Mouse (Mus musculus): ENCODE measurements around the gene Phpt1. TPM values are rescaled to one million over a fixed set of nuclear protein-coding genes. Genes with fewer than 3 reads are reported as not detected.

Phpt1 gene
- polyA plus RNA-seq, 1 experiment from 2014 or later = 144 TPM

- Histone ChIP-seq H3K27me3 (ENCODE audit: control insufficient read depth, insufficient read depth, low read length) (no peaks in the 10 kb centered on the region; the same call in 1 of the 2 replicates), H3K27ac (ENCODE audit: low read depth, low read length) (peak within 1 kb of the TSS; percentile 85), H3K9me3 (ENCODE audit: control insufficient read depth, low read length) (no peaks in the 10 kb centered on the region), H3K36me3 (ENCODE audit: control insufficient read depth, insufficient read depth, low read length) (no peaks in the 10 kb centered on the region), H3K4me2 (ENCODE audit: low read depth, low read length, severe bottlenecking) (peak within 1 kb of the TSS; percentile 71), H3K9ac (ENCODE audit: low read length) (peak within 1 kb of the TSS; percentile 96), H3K4me3 (ENCODE audit: low read depth, low read length) (peak within 1 kb of the TSS; percentile 99), H3K4me1 (replicated peaks; ENCODE audit: control insufficient read depth, insufficient read depth, low read length) (peaks cover 3% of the 10 kb centered on the region; the same call in 1 of the 2 replicates)
- under 1% methylated on average over 80 of the region's 80 CpGs for WGBS
- DNase-seq (ENCODE audit: low spot score) (peak; percentile 91), ATAC-seq (replicated peaks; ENCODE audit: low FRiP score) (peak; percentile 94)
These were observed 33.0 kb upstream of the Phpt1 start, which contains the start of gene Rabl6 for GRCm38 (mm10) chr2:25607761-25608622. Rabl6 (minus strand) TSS chr2:25608521.

DNA sequence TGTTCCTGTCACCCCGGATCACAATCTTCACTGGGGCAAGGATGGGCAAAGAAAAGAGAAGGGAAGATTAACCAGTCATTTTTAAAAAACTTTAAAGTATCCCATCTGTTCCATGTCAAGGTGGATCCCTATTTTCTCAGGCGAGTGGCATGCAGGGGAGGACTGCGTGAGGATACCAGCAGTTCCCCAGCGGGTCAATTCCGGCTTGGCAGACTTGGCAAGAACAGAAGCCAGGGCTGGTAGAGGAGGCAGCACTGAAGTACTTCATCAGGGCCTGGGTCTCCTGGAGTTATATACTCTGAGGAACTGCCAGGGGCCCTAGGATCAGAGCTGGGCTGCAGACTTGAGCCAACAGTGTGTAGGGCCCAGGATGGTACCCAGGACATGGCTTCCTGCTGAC, 27.5 kb upstream of the Phpt1 start:
- Histone ChIP-seq H3K36me3 (ENCODE audit: control insufficient read depth, insufficient read depth, low read length) (peaks cover 3% of the 10 kb centered on the region), H3K27me3 (ENCODE audit: control insufficient read depth, insufficient read depth, low read length) (no peaks in the 10 kb centered on the region), H3K4me1 (replicated peaks; ENCODE audit: control insufficient read depth, insufficient read depth, low read length) (no peaks in the 10 kb centered on the region), H3K9me3 (ENCODE audit: control insufficient read depth, low read length) (no peaks in the 10 kb centered on the region), H3K9ac (ENCODE audit: low read length) (no peak overlapping the region), H3K27ac (ENCODE audit: low read depth, low read length) (no peak overlapping the region), H3K4me3 (ENCODE audit: low read depth, low read length) (no peak overlapping the region), H3K4me2 (ENCODE audit: low read depth, low read length, severe bottlenecking) (no peak overlapping the region)
- WGBS = 93% methylated on average over 5 of the region's 5 CpGs
- no peak for ATAC-seq (replicated peaks; ENCODE audit: low FRiP score)
- DNase-seq (ENCODE audit: low spot score) = no peak

- DNase-seq (ENCODE audit: low spot score) (no peak), ATAC-seq (replicated peaks; ENCODE audit: low FRiP score) (no peak)
- 93% methylated on average over 2 of the region's 2 CpGs for WGBS
- H3K4me3 ChIP-seq (ENCODE audit: low read depth, low read length) = no peak overlapping the region
- H3K27ac ChIP-seq (ENCODE audit: low read depth, low read length) = no peak overlapping the region
- H3K9ac ChIP-seq (ENCODE audit: low read length) = no peak overlapping the region
- no peaks in the 10 kb centered on the region for H3K27me3 ChIP-seq (ENCODE audit: control insufficient read depth, insufficient read depth, low read length)
- H3K9me3 ChIP-seq (ENCODE audit: control insufficient read depth, low read length) = no peaks in the 10 kb centered on the region
- H3K4me2 ChIP-seq (ENCODE audit: low read depth, low read length, severe bottlenecking) = no peak overlapping the region
- no peaks in the 10 kb centered on the region for H3K4me1 ChIP-seq (replicated peaks; ENCODE audit: control insufficient read depth, insufficient read depth, low read length)
- peaks cover 10% of the 10 kb centered on the region for H3K36me3 ChIP-seq (ENCODE audit: control insufficient read depth, insufficient read depth, low read length)
These were observed 25.0 kb upstream of the Phpt1 start for GRCm38 (mm10) chr2:25600037-25600436.

DNA sequence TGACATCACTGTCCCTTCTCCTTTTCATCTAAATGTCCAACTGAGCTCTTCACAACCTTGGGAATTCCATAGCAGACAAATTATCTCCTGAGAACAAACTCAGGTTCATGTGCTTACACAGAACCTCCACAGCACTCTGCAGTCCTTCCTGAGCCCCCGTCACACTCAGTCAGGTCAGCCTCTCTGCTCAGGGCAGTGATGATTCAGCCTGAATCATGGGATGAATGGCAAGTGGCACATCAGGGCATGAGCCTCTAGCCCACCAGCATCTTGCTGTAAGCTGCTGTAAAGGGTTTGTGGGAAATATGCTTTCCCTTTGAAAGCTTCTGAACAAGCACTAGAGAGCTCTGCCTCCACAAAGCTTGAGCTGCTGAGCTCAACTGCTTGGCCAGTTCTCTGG, 23.7 kb upstream of the Phpt1 start:
- H3K9me3 ChIP-seq (ENCODE audit: control insufficient read depth, low read length) = no peaks in the 10 kb centered on the region
- H3K9ac ChIP-seq (ENCODE audit: low read length) = no peak overlapping the region
- H3K4me3 ChIP-seq (ENCODE audit: low read depth, low read length) = no peak overlapping the region
- H3K4me1 ChIP-seq (replicated peaks; ENCODE audit: control insufficient read depth, insufficient read depth, low read length) = no peaks in the 10 kb centered on the region
- no peaks in the 10 kb centered on the region for H3K27me3 ChIP-seq (ENCODE audit: control insufficient read depth, insufficient read depth, low read length)
- no peak overlapping the region for H3K27ac ChIP-seq (ENCODE audit: low read depth, low read length)
- H3K36me3 ChIP-seq (ENCODE audit: control insufficient read depth, insufficient read depth, low read length) = peaks cover 13% of the 10 kb centered on the region
- DNase-seq (ENCODE audit: low spot score) = no peak
- no peak for ATAC-seq (replicated peaks; ENCODE audit: low FRiP score)
- 88% methylated on average over 1 of the region's 1 CpGs for WGBS
- H3K4me2 ChIP-seq (ENCODE audit: low read depth, low read length, severe bottlenecking) = no peak overlapping the region

DNA sequence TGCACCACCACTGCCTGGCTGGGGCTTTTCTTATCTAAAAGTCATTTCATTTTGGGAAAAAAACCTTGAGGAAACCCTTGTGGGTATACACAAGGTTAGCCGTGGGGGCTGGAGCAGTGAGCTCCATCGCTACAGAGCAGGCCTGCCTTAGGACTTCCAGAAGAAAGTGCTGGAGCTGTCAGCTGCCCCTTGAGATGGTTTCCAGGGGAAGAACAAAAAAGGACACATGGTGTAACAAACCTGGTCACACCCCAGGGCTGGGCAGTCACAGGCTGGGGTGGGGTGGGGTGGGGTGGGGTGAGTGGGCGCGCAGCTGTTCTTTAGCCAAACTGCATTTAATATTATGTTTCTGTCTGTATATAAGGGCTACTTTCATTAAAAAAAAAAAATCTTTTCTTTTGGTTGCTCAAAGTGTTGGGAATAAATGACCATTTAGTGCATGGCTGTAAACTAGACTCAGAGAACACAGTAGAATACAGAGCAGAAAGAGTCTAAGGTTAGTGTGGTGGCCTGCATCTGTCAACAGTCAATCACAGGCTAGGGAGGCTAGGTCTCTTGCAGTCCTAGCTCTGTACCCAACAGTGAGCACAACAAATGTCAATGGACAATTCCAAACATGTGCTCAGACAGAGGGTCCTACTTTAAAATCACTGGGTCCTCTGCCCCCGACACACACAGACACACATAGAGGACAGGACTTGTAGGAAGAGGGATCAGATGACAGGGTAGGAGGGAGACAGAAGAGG, 21.9 kb upstream of the Phpt1 start:
- Histone ChIP-seq H3K36me3 (ENCODE audit: control insufficient read depth, insufficient read depth, low read length) (peaks cover 21% of the 10 kb centered on the region), H3K4me3 (ENCODE audit: low read depth, low read length) (no peak overlapping the region), H3K27ac (ENCODE audit: low read depth, low read length) (no peak overlapping the region), H3K9ac (ENCODE audit: low read length) (no peak overlapping the region), H3K27me3 (ENCODE audit: control insufficient read depth, insufficient read depth, low read length) (no peaks in the 10 kb centered on the region), H3K4me2 (ENCODE audit: low read depth, low read length, severe bottlenecking) (no peak overlapping the region), H3K4me1 (replicated peaks; ENCODE audit: control insufficient read depth, insufficient read depth, low read length) (no peaks in the 10 kb centered on the region), H3K9me3 (ENCODE audit: control insufficient read depth, low read length) (no peaks in the 10 kb centered on the region)
- ATAC-seq (replicated peaks; ENCODE audit: low FRiP score) (no peak), DNase-seq (ENCODE audit: low spot score) (no peak)
- WGBS = 96% methylated on average over 5 of the region's 5 CpGs

DNA sequence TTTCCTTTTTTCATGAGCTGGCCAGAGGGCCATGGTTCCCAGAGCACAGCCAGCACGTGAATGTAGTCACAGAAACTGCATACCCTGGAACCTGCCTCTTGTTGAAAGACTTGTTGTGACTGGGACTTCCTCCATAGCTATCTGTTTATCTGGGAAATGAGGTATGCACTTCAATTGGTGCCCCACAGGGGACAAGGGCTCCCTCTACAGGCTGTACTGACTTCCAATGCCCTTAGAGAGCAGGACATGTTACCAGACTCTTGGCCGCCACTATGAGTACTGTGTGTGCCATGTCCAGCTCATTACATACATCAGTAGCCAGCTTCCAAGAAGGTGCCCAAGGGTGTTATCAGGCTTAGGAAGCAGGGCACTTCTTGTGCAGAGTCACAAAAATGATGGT, 16.8 kb upstream of the Phpt1 start:
- Histone ChIP-seq H3K4me3 (ENCODE audit: low read depth, low read length) (no peak overlapping the region), H3K9me3 (ENCODE audit: control insufficient read depth, low read length) (no peaks in the 10 kb centered on the region), H3K4me2 (ENCODE audit: low read depth, low read length, severe bottlenecking) (no peak overlapping the region), H3K27me3 (ENCODE audit: control insufficient read depth, insufficient read depth, low read length) (no peaks in the 10 kb centered on the region), H3K36me3 (ENCODE audit: control insufficient read depth, insufficient read depth, low read length) (peaks cover 18% of the 10 kb centered on the region), H3K4me1 (replicated peaks; ENCODE audit: control insufficient read depth, insufficient read depth, low read length) (no peaks in the 10 kb centered on the region), H3K27ac (ENCODE audit: low read depth, low read length) (no peak overlapping the region), H3K9ac (ENCODE audit: low read length) (no peak overlapping the region)
- ATAC-seq (replicated peaks; ENCODE audit: low FRiP score) = no peak
- WGBS = 83% methylated on average over 2 of the region's 2 CpGs
- no peak for DNase-seq (ENCODE audit: low spot score)

GRCm38 (mm10) chr2:25588227-25588907, 13.3 kb upstream of the Phpt1 start:
- DNase-seq (ENCODE audit: low spot score) (no peak), ATAC-seq (replicated peaks; ENCODE audit: low FRiP score) (no peak)
- Histone ChIP-seq H3K9ac (ENCODE audit: low read length) (no peak overlapping the region), H3K27ac (ENCODE audit: low read depth, low read length) (no peak overlapping the region), H3K9me3 (ENCODE audit: control insufficient read depth, low read length) (no peaks in the 10 kb centered on the region), H3K36me3 (ENCODE audit: control insufficient read depth, insufficient read depth, low read length) (peaks cover 10% of the 10 kb centered on the region), H3K4me1 (replicated peaks; ENCODE audit: control insufficient read depth, insufficient read depth, low read length) (no peaks in the 10 kb centered on the region), H3K4me3 (ENCODE audit: low read depth, low read length) (no peak overlapping the region), H3K27me3 (ENCODE audit: control insufficient read depth, insufficient read depth, low read length) (no peaks in the 10 kb centered on the region), H3K4me2 (ENCODE audit: low read depth, low read length, severe bottlenecking) (no peak overlapping the region)
- WGBS = 93% methylated on average over 8 of the region's 8 CpGs

GRCm38 (mm10) chr2:25587290-25587689, 12.3 kb upstream of the Phpt1 start:
- 91% methylated on average over 8 of the region's 8 CpGs for WGBS
- no peaks in the 10 kb centered on the region for H3K9me3 ChIP-seq (ENCODE audit: control insufficient read depth, low read length)
- H3K4me1 ChIP-seq (replicated peaks; ENCODE audit: control insufficient read depth, insufficient read depth, low read length) = no peaks in the 10 kb centered on the region

More at GRCm38 (mm10) chr2:25587290-25587689, 12.3 kb upstream of the Phpt1 start:
- H3K4me2 ChIP-seq (ENCODE audit: low read depth, low read length, severe bottlenecking) = no peak overlapping the region
- H3K27me3 ChIP-seq (ENCODE audit: control insufficient read depth, insufficient read depth, low read length) = no peaks in the 10 kb centered on the region
- ATAC-seq (replicated peaks; ENCODE audit: low FRiP score) (no peak), DNase-seq (ENCODE audit: low spot score) (no peak)
- no peak overlapping the region for H3K4me3 ChIP-seq (ENCODE audit: low read depth, low read length)
- H3K9ac ChIP-seq (ENCODE audit: low read length) = no peak overlapping the region
- peaks cover 4% of the 10 kb centered on the region for H3K36me3 ChIP-seq (ENCODE audit: control insufficient read depth, insufficient read depth, low read length)
- no peak overlapping the region for H3K27ac ChIP-seq (ENCODE audit: low read depth, low read length)

Measured in forebrain, embryonic 11.5 days (tissue).